Mouse (Mus musculus) thymus, adult 2 months (tissue): Measurements from ENCODE around the gene Gxylt2.

Source experiments
- CTCF ChIP-seq: fragments of 200-500 bp; IDR thresholded peaks from 2 replicates; pipeline ENCODE4 v1.5.1; 2012; ENCODE audit warnings: mild to moderate bottlenecking, control low read depth, low read length, moderate library complexity, borderline replicate concordance; ENCODE audit not compliant: control insufficient read depth, poor library complexity, insufficient read depth; ENCODE audit errors: extremely low read depth
- POLR2A ChIP-seq: fragments of 200-500 bp; IDR thresholded peaks from 2 replicates; pipeline ENCODE4 v1.6.1; 2012; ENCODE audit warnings: mild to moderate bottlenecking, low read length, control low read depth, moderate library complexity; ENCODE audit not compliant: control insufficient read depth, poor library complexity, insufficient read depth; ENCODE audit errors: extremely low read depth

GRCm38 (mm10) chr6:100670880-100671344, 33.6 kb upstream of the Gxylt2 start, which contains the start of gene Shq1:
- TF ChIP-seq CTCF: 0 out of 2 replicates have a peak, but pooled peaks have one; percentile 47
- 0 out of 2 replicates have a peak, but pooled peaks have one; percentile 28 for TF ChIP-seq POLR2A
